Mouse (Mus musculus) heart, embryonic 12.5 days (tissue): Measurements from ENCODE around the gene Pgk1. TPM values are rescaled to one million over a fixed set of nuclear protein-coding genes. Genes with fewer than 3 reads are reported as not detected.
"Not testable (repeated sequence)": the region's sequence is repeated elsewhere in the genome, so short reads cannot be mapped to it uniquely, and the experiment has no call there.

Experiments
- ATAC-seq: fragments of 200-750 bp; cut with Nextera tagmentation; 2 replicates; pipeline ENCODE4 v1.8.0; 2017; ENCODE audit warnings: moderate TSS enrichment, moderate library complexity; ENCODE audit not compliant: insufficient number of reproducible peaks, low FRiP score
- H3K27ac ChIP-seq: fragments of 300-500 bp; sonication (generic); 2 replicates; pipeline ENCODE4 v1.5.1; 2016; ENCODE audit warnings: mild to moderate bottlenecking, moderate library complexity; ENCODE audit not compliant: poor library complexity, severe bottlenecking
- H3K27me3 ChIP-seq: fragments of 300-500 bp; sonication (generic); replicated peaks from 2 replicates; pipeline ENCODE4 v1.6.1; 2016; ENCODE audit warnings: mild to moderate bottlenecking, moderate library complexity
- H3K36me3 ChIP-seq: fragments of 300-500 bp; sonication (generic); 2 replicates; pipeline ENCODE4 v1.6.1; 2016; ENCODE audit warnings: mild to moderate bottlenecking, moderate library complexity
- H3K4me1 ChIP-seq: fragments of 300-500 bp; sonication (generic); replicated peaks from 2 replicates; pipeline ENCODE4 v1.6.1; 2016; ENCODE audit warnings: mild to moderate bottlenecking
- H3K4me2 ChIP-seq: fragments of 300-500 bp; sonication (generic); 2 replicates; pipeline ENCODE4 v1.6.1; 2016; ENCODE audit warnings: mild to moderate bottlenecking, moderate library complexity
- H3K4me3 ChIP-seq: fragments of 300-500 bp; sonication (generic); 2 replicates; pipeline ENCODE4 v1.5.1; 2016; ENCODE audit warnings: mild to moderate bottlenecking
- H3K9ac ChIP-seq: fragments of 300-500 bp; sonication (generic); 2 replicates; pipeline ENCODE4 v1.6.1; 2016; ENCODE audit warnings: mild to moderate bottlenecking, moderate library complexity
- H3K9me3 ChIP-seq: fragments of 300-500 bp; sonication (generic); replicated peaks from 2 replicates; pipeline ENCODE4 v1.6.1; 2016; ENCODE audit warnings: mild to moderate bottlenecking, moderate library complexity
- WGBS: fragments of 180-500 bp; shearing (Covaris S2); methylation state at CpG from one replicate; pipeline ENCODE4 v1.1.7; 2016; 5-methylcytosine and 5-hydroxymethylcytosine counted together
- polyA plus RNA-seq: library from polyadenylated mRNA; unstranded; fragments of >200 nt; fragmentation: Nextera tagmentation; extraction: Ambion mirVana; gene quantifications from 2 replicates; pipeline ENCODE4 v1.2.1, GENCODE M21; 2016

Pgk1 gene
- polyA plus RNA-seq, 1 experiment from 2014 or later = 680 TPM

DNA sequence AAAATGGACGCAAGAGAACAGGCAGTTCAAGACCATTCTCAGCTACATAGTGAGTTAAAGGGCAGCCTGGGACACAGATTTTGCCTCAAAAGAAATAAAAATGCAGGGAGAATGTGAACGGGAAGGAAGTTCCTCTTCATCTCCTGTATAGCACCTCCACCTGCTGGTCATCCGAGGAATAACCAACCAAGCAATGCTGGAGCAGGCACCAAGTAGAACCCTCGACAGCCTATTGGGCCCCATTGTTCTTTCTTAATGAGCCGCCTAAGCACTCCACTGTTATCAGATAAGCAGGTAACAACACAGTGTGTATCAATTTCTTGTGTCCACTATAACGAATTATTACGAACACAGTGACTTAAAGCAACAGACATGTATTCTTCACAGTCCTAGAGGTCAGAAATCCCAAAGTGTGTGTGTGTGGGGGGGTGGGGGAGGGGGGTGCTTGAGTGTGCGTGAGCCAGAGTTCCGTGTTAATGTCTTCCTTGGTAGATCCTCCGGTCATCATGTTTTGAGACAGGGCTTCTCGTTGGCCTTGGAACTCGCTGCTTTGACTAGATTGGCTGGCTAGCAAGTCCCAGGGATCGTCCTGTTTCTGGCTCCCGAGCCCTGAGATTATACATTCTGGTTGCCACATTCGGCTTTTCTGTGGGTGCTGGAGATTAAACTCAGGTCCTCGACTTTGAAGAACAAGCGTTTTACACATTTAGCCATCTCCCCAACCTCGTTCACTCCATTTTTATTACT is 15.6 kb upstream of the Pgk1 start:
- no peaks in the 10 kb centered on the region for H3K36me3 ChIP-seq
- H3K4me2 ChIP-seq = peak overlapping the region; percentile 62
- H3K27ac ChIP-seq = no peak overlapping the region
- H3K27me3 ChIP-seq = no peaks in the 10 kb centered on the region
- H3K9ac ChIP-seq = peak overlapping the region; percentile 61
- 26% methylated on average over 18 of the region's 18 CpGs for WGBS
- H3K9me3 ChIP-seq = 0 out of 2 replicates have a peak, but pooled peaks cover 3% of the 10 kb centered on the region
- peak overlapping the region; percentile 40 for H3K4me3 ChIP-seq
- no peaks in the 10 kb centered on the region for H3K4me1 ChIP-seq
- ATAC-seq = peak; percentile 51; the same call in 1 of the 2 replicates

GRCm38 (mm10) chrX:106171853-106172154 is 15.1 kb upstream of the Pgk1 start:
- H3K36me3 ChIP-seq = no peaks in the 10 kb centered on the region
- peak overlapping the region; percentile 40 for H3K4me3 ChIP-seq
- peak overlapping the region; percentile 62 for H3K4me2 ChIP-seq
- 60% methylated on average over 5 of the region's 6 CpGs for WGBS
- H3K9ac ChIP-seq = no peak overlapping the region
- no peak for ATAC-seq
- H3K27me3 ChIP-seq = no peaks in the 10 kb centered on the region
- no peaks in the 10 kb centered on the region for H3K4me1 ChIP-seq
- H3K27ac ChIP-seq = no peak overlapping the region
- 0 out of 2 replicates have a peak, but pooled peaks cover 3% of the 10 kb centered on the region for H3K9me3 ChIP-seq

DNA sequence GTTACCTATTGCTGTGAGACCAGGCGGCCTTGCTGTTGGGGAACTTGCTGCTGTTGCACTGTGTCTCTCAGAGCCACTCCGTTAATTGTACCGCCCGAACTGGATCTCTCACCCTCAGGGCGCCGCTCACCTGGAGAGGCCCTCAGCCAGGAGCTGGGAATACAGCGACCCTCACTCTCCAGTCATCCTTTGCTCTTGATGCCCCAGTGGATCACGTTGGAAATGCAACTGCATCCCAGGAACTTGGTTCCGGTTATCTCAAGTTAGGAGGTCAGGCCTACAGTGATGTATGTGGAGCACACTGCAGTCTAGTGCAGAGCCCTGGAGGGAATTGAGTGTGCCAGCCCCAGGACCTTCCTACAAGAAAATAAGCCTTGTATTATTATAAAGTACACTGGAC is 10.6 kb upstream of the Pgk1 start:
- no peak overlapping the region for H3K4me2 ChIP-seq
- H3K4me3 ChIP-seq = no peak overlapping the region
- H3K4me1 ChIP-seq = no peaks in the 10 kb centered on the region
- H3K27me3 ChIP-seq = no peaks in the 10 kb centered on the region
- 58% methylated on average over 9 of the region's 9 CpGs for WGBS
- 0 out of 2 replicates have a peak, but pooled peaks cover 3% of the 10 kb centered on the region for H3K9me3 ChIP-seq
- no peak overlapping the region for H3K9ac ChIP-seq
- H3K27ac ChIP-seq = no peak overlapping the region
- H3K36me3 ChIP-seq = no peaks in the 10 kb centered on the region
- no peak for ATAC-seq

DNA sequence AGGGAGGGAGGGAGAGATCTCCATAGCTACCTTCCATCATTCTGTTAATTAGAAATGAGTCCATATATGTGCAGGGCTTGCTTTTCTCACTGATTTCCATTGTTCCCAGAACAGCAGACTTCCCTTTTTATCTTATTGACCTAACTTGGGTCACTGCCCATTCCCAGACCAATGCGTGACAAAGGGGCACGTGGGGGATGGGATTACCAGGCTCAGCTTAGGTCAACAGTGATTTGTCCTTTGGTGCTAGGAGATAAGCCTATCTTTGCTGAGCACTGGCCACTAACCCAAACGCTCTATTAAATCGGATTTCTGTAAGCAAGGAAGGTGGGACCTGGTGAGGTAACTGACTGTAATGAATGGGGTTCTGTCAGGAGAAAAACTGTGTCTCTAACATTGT is 2.6 kb upstream of the Pgk1 start:
- Histone ChIP-seq H3K27ac (no peak overlapping the region), H3K27me3 (no peaks in the 10 kb centered on the region), H3K9me3 (no peaks in the 10 kb centered on the region), H3K4me2 (no peak overlapping the region), H3K36me3 (no peaks in the 10 kb centered on the region), H3K9ac (no peak overlapping the region), H3K4me1 (0 out of 2 replicates have a peak, but pooled peaks cover 6% of the 10 kb centered on the region), H3K4me3 (no peak overlapping the region)
- no peak for ATAC-seq
- WGBS = 17% methylated on average over 4 of the region's 4 CpGs

GRCm38 (mm10) chrX:106185706-106186105 is 1.2 kb upstream of the Pgk1 start:
- H3K36me3 ChIP-seq = peaks cover 4% of the 10 kb centered on the region; the same call in 1 of the 2 replicates
- H3K4me3 ChIP-seq = no peak overlapping the region
- 26% methylated on average over 4 of the region's 5 CpGs for WGBS
- no peaks in the 10 kb centered on the region for H3K27me3 ChIP-seq
- 0 out of 2 replicates have a peak, but pooled peaks cover 12% of the 10 kb centered on the region for H3K4me1 ChIP-seq
- H3K9me3 ChIP-seq = no peaks in the 10 kb centered on the region
- no peak overlapping the region for H3K9ac ChIP-seq
- no peak for ATAC-seq
- H3K27ac ChIP-seq = peak overlapping the region; percentile 90
- peak overlapping the region; percentile 29; the same call in 1 of the 2 replicates for H3K4me2 ChIP-seq

DNA sequence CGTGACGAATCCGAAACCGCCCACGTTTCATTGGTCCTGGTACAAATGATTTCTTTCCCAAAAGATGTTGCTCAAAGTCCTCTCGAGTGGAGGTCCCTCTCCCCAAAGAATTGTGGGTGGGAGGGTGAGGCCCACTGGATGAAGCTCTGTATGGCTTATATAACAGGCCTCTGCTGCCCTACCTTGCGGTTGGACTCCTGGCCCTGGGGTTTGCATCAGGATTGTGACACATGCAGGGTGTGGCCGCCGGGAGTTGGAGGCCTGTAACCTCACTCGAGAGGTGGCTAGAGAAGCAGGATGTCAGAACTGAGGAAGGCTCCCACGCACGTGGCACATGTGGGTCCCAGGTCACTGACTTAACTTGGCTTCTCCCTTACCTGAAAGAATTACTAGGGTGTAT is 837 bp downstream of the Pgk1 start:
- peak overlapping the region; percentile 73 for H3K4me2 ChIP-seq
- ATAC-seq = no peak
- peak overlapping the region; percentile 89 for H3K27ac ChIP-seq
- H3K4me1 ChIP-seq = 0 out of 2 replicates have a peak, but pooled peaks cover 13% of the 10 kb centered on the region
- no peaks in the 10 kb centered on the region for H3K9me3 ChIP-seq
- H3K36me3 ChIP-seq = peaks cover 4% of the 10 kb centered on the region
- WGBS = 29% methylated on average over 12 of the region's 12 CpGs
- H3K27me3 ChIP-seq = no peaks in the 10 kb centered on the region
- peak overlapping the region; percentile 69 for H3K4me3 ChIP-seq
- peak overlapping the region; percentile 89 for H3K9ac ChIP-seq

GRCm38 (mm10) chrX:106189356-106189755 is 2.5 kb downstream of the Pgk1 start:
- Histone ChIP-seq H3K27me3 (no peaks in the 10 kb centered on the region), H3K9ac (peak overlapping the region; percentile 89), H3K4me3 (peak overlapping the region; percentile 69), H3K4me2 (peak overlapping the region; percentile 73), H3K27ac (no peak overlapping the region), H3K36me3 (peaks cover 18% of the 10 kb centered on the region), H3K9me3 (no peaks in the 10 kb centered on the region), H3K4me1 (0 out of 2 replicates have a peak, but pooled peaks cover 11% of the 10 kb centered on the region)
- WGBS = 45% methylated on average over 5 of the region's 5 CpGs
- ATAC-seq = no peak

GRCm38 (mm10) chrX:106190091-106190490 is 3.2 kb downstream of the Pgk1 start:
- H3K36me3 ChIP-seq = peaks cover 21% of the 10 kb centered on the region
- peak overlapping the region; percentile 69 for H3K4me3 ChIP-seq
- 34% methylated on average over 4 of the region's 4 CpGs for WGBS
- peak overlapping the region; percentile 89; the same call in 1 of the 2 replicates for H3K9ac ChIP-seq
- H3K4me1 ChIP-seq = 0 out of 2 replicates have a peak, but pooled peaks cover 10% of the 10 kb centered on the region
- H3K27ac ChIP-seq = no peak overlapping the region
- no peak for ATAC-seq
- H3K4me2 ChIP-seq = peak overlapping the region; percentile 73
- no peaks in the 10 kb centered on the region for H3K9me3 ChIP-seq
- H3K27me3 ChIP-seq = no peaks in the 10 kb centered on the region

DNA sequence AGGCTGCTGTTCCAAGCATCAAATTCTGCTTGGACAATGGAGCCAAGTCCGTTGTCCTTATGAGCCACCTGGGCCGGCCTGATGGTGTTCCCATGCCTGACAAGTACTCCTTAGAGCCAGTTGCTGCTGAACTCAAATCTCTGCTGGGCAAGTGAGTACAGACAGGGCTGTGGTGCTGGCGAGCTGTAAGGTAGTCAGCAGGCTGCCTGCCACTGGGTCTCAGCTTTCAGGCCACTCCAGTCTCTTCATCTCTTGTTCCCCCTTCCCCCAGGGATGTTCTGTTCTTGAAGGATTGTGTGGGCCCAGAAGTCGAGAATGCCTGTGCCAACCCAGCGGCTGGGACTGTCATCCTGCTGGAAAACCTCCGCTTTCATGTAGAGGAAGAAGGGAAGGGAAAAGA is 7.5 kb downstream of the Pgk1 start:
- H3K27me3 ChIP-seq, H3K4me3 ChIP-seq, H3K4me2 ChIP-seq, H3K4me1 ChIP-seq, ATAC-seq, H3K9ac ChIP-seq, H3K9me3 ChIP-seq, H3K27ac ChIP-seq: not testable (repeated sequence)
- WGBS = 87% methylated on average over 6 of the region's 6 CpGs
- H3K36me3 ChIP-seq = peaks cover 56% of the 10 kb centered on the region

GRCm38 (mm10) chrX:106197308-106197707 is 10.4 kb downstream of the Pgk1 start:
- WGBS = 58% methylated on average over 5 of the region's 5 CpGs

DNA sequence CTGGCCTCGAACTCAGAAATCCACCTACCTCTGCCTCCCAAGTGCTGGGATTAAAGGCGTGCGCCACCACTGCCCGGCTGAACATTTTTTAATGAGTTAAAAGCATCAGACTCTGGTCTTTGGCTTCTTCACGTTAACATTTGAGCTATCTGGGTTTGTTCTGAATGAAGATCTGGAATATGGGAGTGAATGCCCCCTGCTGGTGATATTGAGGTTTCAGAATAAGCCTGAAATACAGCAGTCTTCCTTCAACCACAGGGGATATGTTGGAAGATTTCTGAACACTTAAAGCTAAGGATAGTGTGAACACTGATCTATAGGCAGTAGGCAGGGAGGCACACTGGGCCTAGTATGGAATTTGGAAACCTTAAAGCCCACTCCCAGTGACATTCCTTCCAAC is 12.0 kb downstream of the Pgk1 start:
- 83% methylated on average over 5 of the region's 5 CpGs for WGBS
- H3K27ac ChIP-seq = no peak overlapping the region
- no peak overlapping the region for H3K4me2 ChIP-seq
- ATAC-seq = no peak
- H3K27me3 ChIP-seq = no peaks in the 10 kb centered on the region
- H3K4me3 ChIP-seq = no peak overlapping the region
- H3K9ac ChIP-seq = no peak overlapping the region
- H3K9me3 ChIP-seq = no peaks in the 10 kb centered on the region
- peaks cover 76% of the 10 kb centered on the region for H3K36me3 ChIP-seq
- no peaks in the 10 kb centered on the region for H3K4me1 ChIP-seq

More at GRCm38 (mm10) chrX:106197308-106197707, 10.4 kb downstream of the Pgk1 start:
- ATAC-seq = no peak
- no peaks in the 10 kb centered on the region for H3K9me3 ChIP-seq
- no peak overlapping the region for H3K9ac ChIP-seq
- no peaks in the 10 kb centered on the region for H3K4me1 ChIP-seq
- no peak overlapping the region for H3K4me2 ChIP-seq
- no peak overlapping the region for H3K4me3 ChIP-seq
- peaks cover 75% of the 10 kb centered on the region for H3K36me3 ChIP-seq
- no peak overlapping the region for H3K27ac ChIP-seq
- H3K27me3 ChIP-seq = no peaks in the 10 kb centered on the region
